Mouse (Mus musculus) kidney, embryonic 14.5 days (tissue): ENCODE results near the gene Gsta1. TPM values are rescaled to one million over a fixed set of nuclear protein-coding genes. Genes with fewer than 3 reads are reported as not detected.
A peak's percentile ranks its signal among the peaks of the same experiment; 100 is the strongest.

Experiments used
- ATAC-seq: fragments of 200-750 bp; cut with Nextera tagmentation; 2 replicates; pipeline ENCODE4 v1.8.0; 2017; ENCODE audit warnings: moderate number of reproducible peaks, mild to moderate bottlenecking, moderate TSS enrichment, moderate library complexity; ENCODE audit not compliant: low FRiP score, low TSS enrichment
- H3K27ac ChIP-seq: fragments of 300-500 bp; sonication (generic); 2 replicates; pipeline ENCODE4 v1.5.1; 2014; ENCODE audit warnings: low read depth, mild to moderate bottlenecking, low read length, moderate library complexity, mixed read lengths
- H3K27me3 ChIP-seq: fragments of 300-500 bp; sonication (generic); 2 replicates; pipeline ENCODE4 v1.6.1; 2014; ENCODE audit warnings: mild to moderate bottlenecking, low read length; ENCODE audit not compliant: control insufficient read depth, insufficient read depth
- H3K36me3 ChIP-seq: fragments of 300-500 bp; sonication (generic); 2 replicates; pipeline ENCODE4 v1.6.1; 2014; ENCODE audit warnings: low read length, mixed read lengths; ENCODE audit not compliant: control insufficient read depth, insufficient read depth
- H3K4me1 ChIP-seq: fragments of 300-500 bp; sonication (generic); 2 replicates; pipeline ENCODE4 v1.6.1; 2014; ENCODE audit warnings: low read length, mixed read lengths; ENCODE audit not compliant: control insufficient read depth, insufficient read depth
- H3K4me2 ChIP-seq: fragments of 300-500 bp; sonication (generic); replicated peaks from 2 replicates; pipeline ENCODE4 v1.6.1; 2014; ENCODE audit warnings: low read depth, mild to moderate bottlenecking, low read length
- H3K4me3 ChIP-seq: fragments of 300-500 bp; sonication (generic); 2 replicates; pipeline ENCODE4 v1.5.1; 2014; ENCODE audit warnings: mild to moderate bottlenecking, low read length
- H3K9ac ChIP-seq: fragments of 300-500 bp; sonication (generic); 2 replicates; pipeline ENCODE4 v1.6.1; 2014; ENCODE audit warnings: low read depth, mild to moderate bottlenecking, low read length, moderate library complexity
- H3K9me3 ChIP-seq: fragments of 300-500 bp; sonication (generic); 2 replicates; pipeline ENCODE4 v1.6.1; 2016; ENCODE audit warnings: low read length; ENCODE audit not compliant: control insufficient read depth
- WGBS: fragments of 180-500 bp; shearing (Covaris S2); extraction: QIAGEN DNeasy Blood & Tissue Kit; methylation state at CpG from one replicate; pipeline ENCODE4 v1.1.7; 2014; 5-methylcytosine and 5-hydroxymethylcytosine counted together
- polyA plus RNA-seq: library from polyadenylated mRNA; unstranded; fragments of >200 nt; fragmentation: Nextera tagmentation; extraction: Ambion mirVana; gene quantifications from 2 replicates; pipeline ENCODE4 v1.2.1, GENCODE M21; 2014

Gsta1 gene
- polyA plus RNA-seq, 1 experiment from 2014 or later: not detected

GRCm38 (mm10) chr9:78197801-78198200 lies 32.7 kb upstream of the Gsta1 start:
- ATAC-seq: no peak

GRCm38 (mm10) chr9:78204194-78204593 lies 26.3 kb upstream of the Gsta1 start:
- H3K9me3 ChIP-seq: no peaks in the 10 kb centered on the region
- WGBS: 84% methylated on average over 6 of the region's 6 CpGs
- H3K4me1 ChIP-seq: no peaks in the 10 kb centered on the region
- no peak overlapping the region for H3K4me2 ChIP-seq
- H3K27ac ChIP-seq: no peak overlapping the region
- H3K36me3 ChIP-seq: peaks cover 23% of the 10 kb centered on the region; the same call in 1 of the 2 replicates
- H3K27me3 ChIP-seq: no peaks in the 10 kb centered on the region
- ATAC-seq: peak; percentile 55; the same call in 1 of the 2 replicates
- no peak overlapping the region for H3K4me3 ChIP-seq
- no peak overlapping the region for H3K9ac ChIP-seq

More at GRCm38 (mm10) chr9:78197801-78198200, 32.7 kb upstream of the Gsta1 start:
- 94% methylated on average over 9 of the region's 9 CpGs for WGBS
- Histone ChIP-seq H3K4me3 (no peak overlapping the region), H3K9ac (no peak overlapping the region), H3K36me3 (peaks cover 2% of the 10 kb centered on the region; the same call in 1 of the 2 replicates), H3K9me3 (no peaks in the 10 kb centered on the region), H3K4me2 (no peak overlapping the region), H3K27me3 (no peaks in the 10 kb centered on the region), H3K27ac (no peak overlapping the region), H3K4me1 (no peaks in the 10 kb centered on the region)

DNA sequence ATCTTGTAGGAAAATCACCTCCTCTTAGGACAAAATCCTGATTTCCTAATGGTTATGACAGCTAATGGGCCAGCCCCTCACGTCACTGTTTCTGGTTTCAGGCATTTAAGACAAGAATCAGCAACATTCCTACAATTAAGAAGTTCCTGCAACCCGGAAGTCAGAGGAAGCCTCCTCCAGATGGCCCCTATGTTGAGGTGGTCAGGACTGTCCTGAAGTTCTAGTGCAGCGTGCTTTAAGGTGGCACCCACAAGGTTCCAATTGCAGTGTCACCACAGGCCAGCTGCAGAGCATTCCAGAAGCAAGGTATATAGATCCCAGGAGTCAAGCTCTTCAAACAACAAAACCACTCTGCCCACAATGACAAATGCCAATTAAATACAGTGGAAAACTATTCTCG lies 21.5 kb upstream of the Gsta1 start:
- WGBS: 52% methylated on average over 4 of the region's 4 CpGs
- Histone ChIP-seq H3K36me3 (peaks cover 30% of the 10 kb centered on the region; the same call in 1 of the 2 replicates), H3K4me2 (no peak overlapping the region), H3K27ac (no peak overlapping the region), H3K4me1 (no peaks in the 10 kb centered on the region), H3K9ac (no peak overlapping the region), H3K4me3 (no peak overlapping the region), H3K27me3 (no peaks in the 10 kb centered on the region), H3K9me3 (no peaks in the 10 kb centered on the region)
- no peak for ATAC-seq

DNA sequence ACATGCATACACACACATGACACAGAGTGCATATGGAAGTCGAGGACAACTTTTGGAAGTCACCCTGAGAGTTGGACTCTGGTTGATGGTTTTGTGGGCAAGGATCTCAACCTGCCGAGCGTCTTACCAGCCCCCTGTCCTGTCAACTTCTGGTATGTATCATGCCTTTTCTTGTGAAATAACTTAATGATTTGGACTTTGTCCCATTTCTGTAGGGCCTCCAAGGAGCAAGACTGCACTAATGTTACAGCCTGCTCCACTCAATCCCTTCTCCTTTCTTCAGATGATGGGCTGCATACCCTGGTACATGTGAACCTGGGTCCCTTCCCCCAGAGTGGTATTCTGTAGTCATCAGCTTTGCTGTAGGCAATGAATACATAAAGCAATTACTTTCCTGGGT lies 20.4 kb upstream of the Gsta1 start:
- H3K9ac ChIP-seq: no peak overlapping the region
- no peaks in the 10 kb centered on the region for H3K4me1 ChIP-seq
- no peak for ATAC-seq
- H3K27me3 ChIP-seq: no peaks in the 10 kb centered on the region
- H3K27ac ChIP-seq: no peak overlapping the region
- H3K4me2 ChIP-seq: no peak overlapping the region
- peaks cover 20% of the 10 kb centered on the region; the same call in 1 of the 2 replicates for H3K36me3 ChIP-seq
- WGBS: 97% methylated on average over 3 of the region's 3 CpGs
- H3K4me3 ChIP-seq: no peak overlapping the region
- no peaks in the 10 kb centered on the region for H3K9me3 ChIP-seq

DNA sequence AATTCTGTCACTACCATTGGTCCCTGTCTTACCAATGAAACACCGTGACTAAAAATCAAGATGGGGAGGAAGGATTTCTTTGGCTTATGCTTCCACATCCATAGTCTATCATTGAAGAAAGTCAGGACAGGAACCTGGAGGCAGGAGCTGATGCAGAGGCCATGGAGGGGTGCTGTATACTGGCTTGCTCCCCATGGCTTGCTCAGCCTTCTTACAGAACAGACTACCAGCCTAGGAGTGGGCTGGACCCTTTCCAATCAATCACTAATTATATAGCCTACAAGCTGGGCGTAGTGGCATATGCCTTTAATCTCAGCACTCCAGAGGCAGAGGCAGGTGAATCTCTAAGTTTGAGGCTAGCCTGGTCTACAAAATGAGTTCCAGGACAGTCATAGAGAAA lies 19.6 kb upstream of the Gsta1 start:
- peaks cover 14% of the 10 kb centered on the region; the same call in 1 of the 2 replicates for H3K36me3 ChIP-seq
- H3K4me1 ChIP-seq: no peaks in the 10 kb centered on the region
- H3K9ac ChIP-seq: no peak overlapping the region
- no peak for ATAC-seq
- H3K4me2 ChIP-seq: no peak overlapping the region
- H3K27ac ChIP-seq: no peak overlapping the region
- 93% methylated on average over 2 of the region's 2 CpGs for WGBS
- no peak overlapping the region for H3K4me3 ChIP-seq
- no peaks in the 10 kb centered on the region for H3K27me3 ChIP-seq
- no peaks in the 10 kb centered on the region for H3K9me3 ChIP-seq

DNA sequence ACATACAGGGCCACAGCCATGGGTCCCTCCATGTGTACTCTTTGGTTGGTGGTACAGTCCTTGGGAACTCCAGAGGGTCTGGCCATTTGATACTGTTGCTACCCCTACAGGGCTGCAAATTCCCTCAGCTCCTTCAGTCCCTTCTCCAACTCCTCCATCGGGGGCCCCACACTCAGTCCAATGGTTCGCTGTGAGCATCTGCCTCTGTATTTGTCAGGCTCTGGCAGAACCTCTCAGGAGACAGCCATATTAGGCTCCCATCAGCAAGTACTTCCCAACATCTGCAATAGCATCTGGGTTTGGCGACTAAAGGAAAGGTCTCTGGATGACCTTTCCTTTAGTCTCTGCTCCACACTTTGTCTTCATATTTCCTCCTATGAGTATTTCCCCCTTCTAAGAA lies 18.9 kb upstream of the Gsta1 start:
- no peaks in the 10 kb centered on the region for H3K27me3 ChIP-seq
- WGBS: 93% methylated on average over 3 of the region's 3 CpGs
- ATAC-seq: no peak
- no peak overlapping the region for H3K27ac ChIP-seq
- H3K9ac ChIP-seq: no peak overlapping the region
- no peak overlapping the region for H3K4me2 ChIP-seq
- H3K36me3 ChIP-seq: peaks cover 14% of the 10 kb centered on the region; the same call in 1 of the 2 replicates
- H3K4me3 ChIP-seq: no peak overlapping the region
- no peaks in the 10 kb centered on the region for H3K9me3 ChIP-seq
- no peaks in the 10 kb centered on the region for H3K4me1 ChIP-seq

GRCm38 (mm10) chr9:78212341-78213049 lies 18.0 kb upstream of the Gsta1 start:
- WGBS: 72% methylated on average over 7 of the region's 7 CpGs
- no peaks in the 10 kb centered on the region for H3K9me3 ChIP-seq
- no peak for ATAC-seq
- no peak overlapping the region for H3K27ac ChIP-seq
- no peak overlapping the region for H3K4me2 ChIP-seq
- no peak overlapping the region for H3K4me3 ChIP-seq
- no peak overlapping the region for H3K9ac ChIP-seq
- H3K27me3 ChIP-seq: no peaks in the 10 kb centered on the region
- H3K36me3 ChIP-seq: peaks cover 14% of the 10 kb centered on the region; the same call in 1 of the 2 replicates
- no peaks in the 10 kb centered on the region for H3K4me1 ChIP-seq

DNA sequence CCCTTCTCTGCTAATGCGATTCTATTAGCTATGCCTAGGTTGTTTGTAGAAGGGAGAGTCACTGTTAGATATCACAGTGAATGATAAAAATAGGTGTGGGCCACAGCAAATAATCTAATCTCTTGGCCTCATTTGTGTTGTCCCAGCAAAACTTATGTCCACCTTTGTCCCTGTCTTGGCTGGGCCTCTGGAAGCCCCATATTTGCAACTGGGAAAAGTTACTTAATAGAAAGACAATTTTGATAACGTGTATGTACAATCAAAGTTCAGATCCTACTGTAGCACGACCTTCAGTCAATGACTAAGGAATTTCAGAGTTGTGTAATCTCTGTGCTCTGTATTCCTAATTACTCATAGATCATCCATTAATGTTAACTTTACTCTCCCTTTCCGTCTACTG lies 13.4 kb upstream of the Gsta1 start:
- Histone ChIP-seq H3K4me3 (no peak overlapping the region), H3K27ac (no peak overlapping the region), H3K27me3 (no peaks in the 10 kb centered on the region), H3K9me3 (no peaks in the 10 kb centered on the region), H3K4me1 (no peaks in the 10 kb centered on the region), H3K36me3 (no peaks in the 10 kb centered on the region), H3K9ac (no peak overlapping the region), H3K4me2 (no peak overlapping the region)
- WGBS: 72% methylated on average over 4 of the region's 4 CpGs
- no peak for ATAC-seq

GRCm38 (mm10) chr9:78222616-78223015 lies 7.8 kb upstream of the Gsta1 start:
- Histone ChIP-seq H3K36me3 (no peaks in the 10 kb centered on the region), H3K9me3 (no peaks in the 10 kb centered on the region), H3K9ac (no peak overlapping the region), H3K27ac (no peak overlapping the region), H3K4me2 (no peak overlapping the region), H3K4me1 (no peaks in the 10 kb centered on the region), H3K4me3 (no peak overlapping the region), H3K27me3 (no peaks in the 10 kb centered on the region)
- no peak for ATAC-seq
- 47% methylated on average over 8 of the region's 8 CpGs for WGBS
